Mouse (Mus musculus) liver, postnatal 0 days (tissue): Measurements from ENCODE around the gene Med26. TPM values are rescaled to one million over a fixed set of nuclear protein-coding genes. Genes with fewer than 3 reads are reported as not detected.

Source experiments
- ATAC-seq: fragments of 200-750 bp; cut with Nextera tagmentation; 2 replicates; pipeline ENCODE4 v1.8.0; 2017; ENCODE audit warnings: mild to moderate bottlenecking, moderate library complexity
- DNase-seq: peaks from one replicate; pipeline ENCODE4 v3.0.0-alpha.2; 2016
- H3K27ac ChIP-seq: fragments of 300-500 bp; sonication (generic); 2 replicates; pipeline ENCODE4 v1.5.1; 2014; ENCODE audit warnings: antibody characterized with exemption, moderate library complexity, mild to moderate bottlenecking, low read depth
- H3K27me3 ChIP-seq: fragments of 300-500 bp; sonication (generic); 2 replicates; pipeline ENCODE4 v1.6.1; 2014; ENCODE audit warnings: low read length, control low read depth, mixed read lengths; ENCODE audit not compliant: insufficient read depth
- H3K36me3 ChIP-seq: fragments of 300-500 bp; sonication (generic); replicated peaks from 2 replicates; pipeline ENCODE4 v1.6.1; 2014; ENCODE audit warnings: mild to moderate bottlenecking, control low read depth, low read length, moderate library complexity, mixed read lengths; ENCODE audit not compliant: insufficient read depth
- H3K4me1 ChIP-seq: fragments of 300-500 bp; sonication (generic); 2 replicates; pipeline ENCODE4 v1.6.1; 2014; ENCODE audit warnings: antibody characterized with exemption, mild to moderate bottlenecking, control low read depth; ENCODE audit not compliant: insufficient read depth
- H3K4me2 ChIP-seq: fragments of 300-500 bp; sonication (generic); 2 replicates; pipeline ENCODE4 v1.6.1; 2014; ENCODE audit warnings: low read depth, mild to moderate bottlenecking, low read length, moderate library complexity, mixed read lengths
- H3K4me3 ChIP-seq: fragments of 300-500 bp; sonication (generic); 2 replicates; pipeline ENCODE4 v1.5.1; 2014; ENCODE audit warnings: low read depth, low read length
- H3K9ac ChIP-seq: fragments of 300-500 bp; sonication (generic); replicated peaks from 2 replicates; pipeline ENCODE4 v1.6.1; 2014; ENCODE audit warnings: mild to moderate bottlenecking, moderate library complexity
- H3K9me3 ChIP-seq: fragments of 300-500 bp; sonication (generic); 2 replicates; pipeline ENCODE4 v1.6.1; 2016; ENCODE audit warnings: mild to moderate bottlenecking, control low read depth, low read length, mixed read lengths
- CTCF ChIP-seq: sonication (generic); IDR thresholded peaks from 2 replicates; pipeline ENCODE4 v1.5.1; 2016; ENCODE audit warnings: antibody characterized with exemption, low read depth
- EP300 ChIP-seq: IDR thresholded peaks from 2 replicates; pipeline ENCODE4 v1.6.1; 2016; ENCODE audit warnings: antibody characterized with exemption, low read depth, mild to moderate bottlenecking
- WGBS: fragments of 180-500 bp; shearing (Covaris S2); extraction: QIAGEN DNeasy Blood & Tissue Kit; methylation state at CpG from one replicate; pipeline ENCODE4 v1.1.7; 2014; ENCODE audit not compliant: insufficient replicate concordance; 5-methylcytosine and 5-hydroxymethylcytosine counted together
- microRNA-seq: library from miRNA; unstranded; fragments of <30 nt; microRNA quantifications from one replicate; pipeline ENCODE4, GENCODE M21; 2016
- polyA plus RNA-seq: library from polyadenylated mRNA; unstranded; fragments of >200 nt; fragmentation: Nextera tagmentation; extraction: Ambion mirVana; gene quantifications from 2 replicates; pipeline ENCODE4 v1.2.1, GENCODE M21; 2015

The Med26 gene
- polyA plus RNA-seq, 1 experiment from 2014 or later, result 4.9 TPM

GRCm38 (mm10) chr8:72445071-72445470 lies 103.0 kb downstream of the Med26 start:
- Histone ChIP-seq H3K27ac (peak overlapping the region; percentile 64), H3K4me3 (no peak overlapping the region), H3K4me1 (peaks cover 10% of the 10 kb centered on the region; the same call in 1 of the 2 replicates), H3K27me3 (no peaks in the 10 kb centered on the region), H3K4me2 (no peak overlapping the region), H3K36me3 (0 out of 2 replicates have a peak, but pooled peaks cover 5% of the 10 kb centered on the region), H3K9me3 (no peaks in the 10 kb centered on the region), H3K9ac (no peak overlapping the region)
- ATAC-seq (no peak), DNase-seq (no peak)
- 76% methylated on average over 6 of the region's 6 CpGs for WGBS
- TF ChIP-seq CTCF, result no peak
- no peak for TF ChIP-seq EP300

Small RNA genes lying within 50 kb of the gene (microRNA-seq; reads per million reads assigned to microRNA genes)
- gene Gm28019 (not detected), gene Mir7068 (not detected)

Other genes with a start within 250 kb of the Med26 start
- gene Gm10282, start 243.0 kb downstream of the Med26 start, polyA plus RNA-seq, result 6.3 and 6.4 TPM in 2 replicates
- 5.6 and 7.4 TPM in 2 replicates for gene Klf2, start 229.2 kb downstream of the Med26 start, polyA plus RNA-seq
- 9.3 and 10.1 TPM in 2 replicates for gene Eps15l1, start 126.8 kb downstream of the Med26 start, polyA plus RNA-seq
- 0.46 and 0.72 TPM in 2 replicates for gene Calr3, start 104.4 kb downstream of the Med26 start, polyA plus RNA-seq
- 2.1 and 2.2 TPM in 2 replicates for gene 1700030K09Rik, start 104.4 kb downstream of the Med26 start, polyA plus RNA-seq
- 9.2 and 11.2 TPM in 2 replicates for gene Cherp, start 73.0 kb downstream of the Med26 start, polyA plus RNA-seq
- 5.8 and 6.0 TPM in 2 replicates for gene Slc35e1, start 55.7 kb downstream of the Med26 start, polyA plus RNA-seq
- 56.1 and 59.3 TPM in 2 replicates for gene Smim7, start 22.8 kb upstream of the Med26 start, polyA plus RNA-seq
- 2.3 and 5.8 TPM in 2 replicates for gene Tmem38a, start 23.8 kb upstream of the Med26 start, polyA plus RNA-seq
- not detected in 2 replicates for gene Nwd1, start 98.4 kb upstream of the Med26 start, polyA plus RNA-seq
- gene Sin3b, start 175.0 kb upstream of the Med26 start, polyA plus RNA-seq, result 81.1 and 87.7 TPM in 2 replicates
- 2.6 and 3.3 TPM in 2 replicates for gene F2rl3, start 213.6 kb upstream of the Med26 start, polyA plus RNA-seq